In the genomic region with DNA sequence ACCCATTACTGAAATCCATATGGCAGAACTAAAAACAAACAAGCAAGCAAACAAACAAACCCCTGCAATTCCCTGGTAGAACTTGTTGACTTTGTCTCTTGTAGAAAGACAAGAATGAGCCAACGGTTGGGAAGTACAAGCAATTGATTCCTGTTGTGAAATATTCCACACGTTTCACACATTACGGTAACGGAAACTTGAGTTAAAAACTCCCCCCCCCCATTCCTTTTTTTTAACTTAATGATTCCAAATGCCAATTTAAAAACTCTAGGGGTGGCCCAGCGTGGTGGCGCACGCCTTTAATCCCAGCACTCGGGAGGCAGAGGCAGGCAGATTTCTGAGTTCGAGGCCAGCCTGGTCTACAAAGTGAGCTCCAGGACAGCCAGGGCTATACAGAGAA, we compare ENCODE assay signal across 8 mouse cellular contexts. TPM values are rescaled to one million over a fixed set of nuclear protein-coding genes. Genes with fewer than 3 reads are reported as not detected.
DNase-seq lines count a peak whose midpoint lies in the region; ATAC-seq lines count a peak whose summit lies in the region.

A gene (minus strand): TSS at position 101 of the 400 bp plus-strand sequence.

- 83% methylated on average over 9 of the region's 9 CpGs for WGBS in midbrain, embryonic 15.5 days

- peak within 1 kb of the TSS; percentile 95 for H3K4me3 ChIP-seq in midbrain, embryonic 15.5 days

- peak within 1 kb of the TSS; percentile 96 for H3K4me2 ChIP-seq in midbrain, embryonic 15.5 days

- H3K27ac ChIP-seq in midbrain, embryonic 15.5 days, result peak within 1 kb of the TSS; percentile 90

- H3K9ac ChIP-seq in midbrain, embryonic 15.5 days, result peak within 1 kb of the TSS; percentile 68

- peaks cover 27% of the 10 kb centered on the region for H3K4me1 ChIP-seq in midbrain, embryonic 15.5 days

- DNase-seq in left cerebral cortex, adult 18-20 months (ENCODE audit: low spot score in 2 of 2), result no peak
- no peak for DNase-seq in left cerebral cortex, adult 9 months (ENCODE audit: low spot score in 2 of 2)
- peak; percentile 15 for DNase-seq in c-Kit-positive CD71-positive TER-119-negative erythroid progenitor cells, embryonic 14.5 days (ENCODE audit: low read depth)
- DNase-seq in heart, adult 8-10 months (ENCODE audit: low spot score), result no peak
- DNase-seq in layer of hippocampus, postnatal 25 days (ENCODE audit: extremely low spot score in 1 of 2, low spot score in 1 of 2), result no peak
- no peak for DNase-seq in cerebellum, postnatal 4 days (ENCODE audit: low spot score in 2 of 2)
- DNase-seq in cerebellum, postnatal 14 days, result no peak

- H3K36me3 ChIP-seq in midbrain, embryonic 15.5 days (replicated peaks), result no peaks in the 10 kb centered on the region

- H3K27me3 ChIP-seq in midbrain, embryonic 15.5 days (replicated peaks), result no peaks in the 10 kb centered on the region

- no peaks in the 10 kb centered on the region for H3K9me3 ChIP-seq in midbrain, embryonic 15.5 days

- no peak for ATAC-seq in midbrain, embryonic 15.5 days (replicated peaks)

RNA-seq across cellular contexts. Expression of the gene that starts here (rescaled TPM):
- 100 to 1,000 TPM; 154 to 159 TPM for total RNA-seq in left cerebral cortex, adult 18-20 months (2021)
- 100 to 1,000 TPM in 2 of 4 experiments, 10 to 100 TPM in 2; 92.5 to 111 (median 98.4) TPM for total RNA-seq in heart, adult 8-10 months (2022)
- 100 to 1,000 TPM; 124 to 125 TPM for total RNA-seq in layer of hippocampus, postnatal 25 days (2021)
- polyA plus RNA-seq in midbrain, embryonic 15.5 days (2015; fragmentation: Nextera tagmentation; extraction: Ambion mirVana), result 56.2 and 58.0 TPM in 2 replicates
